Comparison of ENCODE assay signal across 1 mouse cellular context in the genomic region with DNA sequence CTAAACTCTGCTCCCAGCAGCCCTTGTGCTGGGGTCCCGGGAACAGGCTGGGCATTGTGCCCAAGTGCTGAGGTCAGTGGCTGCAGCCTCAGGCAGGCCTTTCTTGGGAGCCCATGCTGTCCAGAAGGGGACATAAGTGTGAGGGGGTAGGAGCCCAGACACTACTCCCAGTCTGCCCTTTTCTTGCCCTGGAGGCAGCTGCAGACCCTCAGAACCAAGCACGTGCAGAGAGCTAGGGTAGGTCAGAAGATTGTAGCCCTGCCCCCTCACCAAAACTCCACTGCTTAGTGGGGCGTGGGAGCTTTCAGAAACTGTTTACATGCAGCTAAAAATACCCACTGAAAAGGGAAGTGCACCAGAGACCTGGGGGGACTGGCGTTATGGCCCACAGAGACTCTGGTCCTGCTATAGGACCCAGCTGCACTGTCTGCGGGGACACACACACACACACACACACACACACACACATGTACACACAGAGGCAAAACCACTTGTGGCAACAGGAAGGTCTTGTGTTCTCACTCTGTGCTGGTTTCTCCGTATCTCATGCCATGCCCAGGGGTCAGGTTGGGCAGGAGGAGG.
A peak's percentile ranks its signal among the peaks of the same experiment; 100 is the strongest.
TF ChIP-seq lines count a peak whose summit lies in the region.

No protein-coding gene starts in this region.

TF ChIP-seq in CH12.LX, 34 proteins besides CTCF, POLR2A, EP300 and RAD21:
- no peak for TF ChIP-seq SMC3 (IDR thresholded peaks at IDR 0.05; ENCODE audit: low read depth, low read length)
- TF ChIP-seq MYC (IDR thresholded peaks at IDR 0.05; ENCODE audit: low read depth, low read length): peak; percentile 76
- TF ChIP-seq SIN3A (IDR thresholded peaks at IDR 0.05; ENCODE audit: low read length): peak; percentile 82
- no peak for TF ChIP-seq JUND (conservative IDR thresholded peaks at IDR 0.05; ENCODE audit: low read depth, low read length)
- no peak for TF ChIP-seq ZNF384 (IDR thresholded peaks at IDR 0.05; ENCODE audit: low read depth, low read length)
- TF ChIP-seq ELF1 (IDR thresholded peaks at IDR 0.05; ENCODE audit: low read depth, low read length): peak; percentile 68; the same call in 1 of the 2 replicates
- TF ChIP-seq TBP (conservative IDR thresholded peaks at IDR 0.05; ENCODE audit: low read depth, low read length): no peak
- no peak; the same call in 1 of the 2 replicates for TF ChIP-seq MAFK (IDR thresholded peaks at IDR 0.05; ENCODE audit: insufficient replicate concordance, low read length)
- 0 out of 2 replicates have a peak, but pooled peaks have one; percentile 14 for TF ChIP-seq RCOR1 (conservative IDR thresholded peaks at IDR 0.05; ENCODE audit: low read depth, low read length)
- TF ChIP-seq USF1 (IDR thresholded peaks at IDR 0.05; ENCODE audit: low read depth, low read length): no peak
- TF ChIP-seq TCF12 (IDR thresholded peaks at IDR 0.05; ENCODE audit: low read depth, low read length): peak; percentile 96
- no peak for TF ChIP-seq UBTF (IDR thresholded peaks at IDR 0.05; ENCODE audit: low read depth, low read length)
- peak; percentile 32; the same call in 1 of the 2 replicates for TF ChIP-seq HCFC1 (IDR thresholded peaks at IDR 0.05; ENCODE audit: low read depth, low read length)
- 0 out of 2 replicates have a peak, but pooled peaks have one; percentile 4 for TF ChIP-seq JUN (IDR thresholded peaks at IDR 0.05; ENCODE audit: insufficient read depth, low read depth, low read length)
- TF ChIP-seq KAT2A (IDR thresholded peaks at IDR 0.05; ENCODE audit: insufficient replicate concordance, low read length): no peak
- TF ChIP-seq E2F4 (IDR thresholded peaks at IDR 0.05; ENCODE audit: insufficient replicate concordance, low read depth, low read length): no peak
- TF ChIP-seq CHD2 (IDR thresholded peaks at IDR 0.05; ENCODE audit: low read length): peak; percentile 85
- TF ChIP-seq BHLHE40 (IDR thresholded peaks at IDR 0.05; ENCODE audit: low read depth, low read length): peak; percentile 98
- peak; percentile 63 for TF ChIP-seq MXI1 (IDR thresholded peaks at IDR 0.05; ENCODE audit: low read depth, low read length)
- peak; percentile 89 for TF ChIP-seq MAZ (IDR thresholded peaks at IDR 0.05; ENCODE audit: low read depth, low read length)
- no peak for TF ChIP-seq ZKSCAN1 (IDR thresholded peaks at IDR 0.05; ENCODE audit: borderline replicate concordance, low read depth, low read length)
- peak; percentile 99 for TF ChIP-seq MEF2A (IDR thresholded peaks at IDR 0.05; ENCODE audit: borderline replicate concordance, low read depth, low read length)
- TF ChIP-seq ZC3H11A (IDR thresholded peaks at IDR 0.05; ENCODE audit: low read depth, low read length): no peak
- TF ChIP-seq NELFE (IDR thresholded peaks at IDR 0.05; ENCODE audit: low read depth, low read length): no peak
- peak; percentile 93 for TF ChIP-seq ETS1 (conservative IDR thresholded peaks at IDR 0.05; ENCODE audit: low read depth, low read length)
- TF ChIP-seq MAX (IDR thresholded peaks at IDR 0.05; ENCODE audit: low read length): peak; percentile 68; the same call in 1 of the 2 replicates
- TF ChIP-seq USF2 (conservative IDR thresholded peaks at IDR 0.05; ENCODE audit: low read depth, low read length): no peak
- TF ChIP-seq PAX5 (IDR thresholded peaks at IDR 0.05; ENCODE audit: low read length): no peak
- peak; percentile 93 for TF ChIP-seq IRF4 (IDR thresholded peaks at IDR 0.05; ENCODE audit: low read depth, low read length)
- TF ChIP-seq POLR2AphosphoS2 (IDR thresholded peaks at IDR 0.05; ENCODE audit: low read depth, low read length): no peak
- no peak for TF ChIP-seq ZMIZ1 (IDR thresholded peaks at IDR 0.05; ENCODE audit: low read depth, low read length)
- TF ChIP-seq GABPA (IDR thresholded peaks at IDR 0.05; ENCODE audit: insufficient replicate concordance, low read depth, low read length): no peak
- TF ChIP-seq CHD1 (IDR thresholded peaks at IDR 0.05; ENCODE audit: low read depth, low read length): no peak
- 0 out of 2 replicates have a peak, but pooled peaks have one; percentile 42 for TF ChIP-seq NRF1 (IDR thresholded peaks at IDR 0.05; ENCODE audit: low read depth, low read length)
